Mouse (Mus musculus) liver, embryonic 11.5 days (tissue): ENCODE measurements around the gene Slc9a1. TPM values are rescaled to one million over a fixed set of nuclear protein-coding genes. Genes with fewer than 3 reads are reported as not detected.

Experiments
- ATAC-seq: fragments of 200-750 bp; cut with Nextera tagmentation; replicated peaks from 2 replicates; pipeline ENCODE4 v1.8.0; 2017; ENCODE audit warnings: moderate number of reproducible peaks, mild to moderate bottlenecking, moderate TSS enrichment, moderate library complexity; ENCODE audit not compliant: low FRiP score
- DNase-seq: peaks from one replicate; pipeline ENCODE4 v3.0.0-alpha.2; 2017; ENCODE audit warnings: low spot score
- H3K27ac ChIP-seq: fragments of 300-500 bp; sonication (generic); 2 replicates; pipeline ENCODE4 v1.5.1; 2014; ENCODE audit warnings: mild to moderate bottlenecking, low read depth, low read length, control low read depth
- H3K27me3 ChIP-seq: fragments of 300-500 bp; sonication (generic); replicated peaks from 2 replicates; pipeline ENCODE4 v1.6.1; 2014; ENCODE audit warnings: low read length, mixed read lengths; ENCODE audit not compliant: control insufficient read depth, insufficient read depth
- H3K36me3 ChIP-seq: fragments of 300-500 bp; sonication (generic); 2 replicates; pipeline ENCODE4 v1.6.1; 2014; ENCODE audit warnings: mild to moderate bottlenecking, low read length, moderate library complexity, mixed read lengths; ENCODE audit not compliant: control insufficient read depth, insufficient read depth
- H3K4me1 ChIP-seq: fragments of 300-500 bp; sonication (generic); replicated peaks from 2 replicates; pipeline ENCODE4 v1.6.1; 2014; ENCODE audit warnings: low read length, mixed read lengths; ENCODE audit not compliant: control insufficient read depth, insufficient read depth
- H3K4me2 ChIP-seq: fragments of 300-500 bp; sonication (generic); 2 replicates; pipeline ENCODE4 v1.6.1; 2014; ENCODE audit warnings: mild to moderate bottlenecking, control low read depth, moderate library complexity
- H3K4me3 ChIP-seq: fragments of 300-500 bp; sonication (generic); 2 replicates; pipeline ENCODE4 v1.5.1; 2014; ENCODE audit warnings: low read depth, low read length, control low read depth
- H3K9ac ChIP-seq: fragments of 300-500 bp; sonication (generic); 2 replicates; pipeline ENCODE4 v1.6.1; 2014; ENCODE audit warnings: low read depth, low read length, control low read depth
- H3K9me3 ChIP-seq: fragments of 300-500 bp; sonication (generic); 2 replicates; pipeline ENCODE4 v1.6.1; 2016; ENCODE audit warnings: low read length, inconsistent platforms, mixed read lengths; ENCODE audit not compliant: control insufficient read depth
- WGBS: fragments of 180-500 bp; shearing (Covaris S2); extraction: QIAGEN DNeasy Blood & Tissue Kit; methylation state at CpG from one replicate; pipeline ENCODE4 v1.1.7; 2014; 5-methylcytosine and 5-hydroxymethylcytosine counted together
- polyA plus RNA-seq: library from polyadenylated mRNA; unstranded; fragments of >200 nt; fragmentation: Nextera tagmentation; extraction: Ambion mirVana; gene quantifications from 2 replicates; pipeline ENCODE4 v1.2.1, GENCODE M21; 2014

Gene Slc9a1
- polyA plus RNA-seq, 1 experiment from 2014 or later: 6.9 TPM

- ATAC-seq (no peak), DNase-seq (no peak)
Observed at GRCm38 (mm10) chr4:133443085-133443484, 73.6 kb downstream of the Slc9a1 start.

GRCm38 (mm10) chr4:133445727-133446126 is 76.2 kb downstream of the Slc9a1 start:
- Histone ChIP-seq H3K9me3 (no peaks in the 10 kb centered on the region), H3K9ac (no peak overlapping the region), H3K4me2 (no peak overlapping the region), H3K36me3 (no peaks in the 10 kb centered on the region), H3K4me1 (peaks cover 5% of the 10 kb centered on the region), H3K27me3 (peaks cover 14% of the 10 kb centered on the region), H3K27ac (no peak overlapping the region), H3K4me3 (no peak overlapping the region)
- DNase-seq (no peak), ATAC-seq (no peak)
- WGBS: 74% methylated on average over 5 of the region's 5 CpGs

More at GRCm38 (mm10) chr4:133443085-133443484, 73.6 kb downstream of the Slc9a1 start:
- no peak overlapping the region for H3K4me3 ChIP-seq
- H3K4me1 ChIP-seq: peaks cover 14% of the 10 kb centered on the region
- 72% methylated on average over 5 of the region's 5 CpGs for WGBS
- no peak overlapping the region for H3K27ac ChIP-seq
- no peaks in the 10 kb centered on the region for H3K9me3 ChIP-seq
- H3K27me3 ChIP-seq: peaks cover 17% of the 10 kb centered on the region
- H3K9ac ChIP-seq: no peak overlapping the region
- H3K4me2 ChIP-seq: no peak overlapping the region
- H3K36me3 ChIP-seq: no peaks in the 10 kb centered on the region

GRCm38 (mm10) chr4:133447366-133447765 is 77.9 kb downstream of the Slc9a1 start:
- Histone ChIP-seq H3K27me3 (peaks cover 14% of the 10 kb centered on the region), H3K4me1 (0 out of 2 replicates have a peak, but pooled peaks cover 2% of the 10 kb centered on the region), H3K27ac (no peak overlapping the region), H3K9ac (no peak overlapping the region), H3K4me3 (no peak overlapping the region), H3K9me3 (no peaks in the 10 kb centered on the region), H3K36me3 (no peaks in the 10 kb centered on the region), H3K4me2 (no peak overlapping the region)
- no peak for DNase-seq
- ATAC-seq: no peak
- 52% methylated on average over 5 of the region's 5 CpGs for WGBS

- H3K36me3 ChIP-seq: no peaks in the 10 kb centered on the region
- no peak overlapping the region for H3K27ac ChIP-seq
- 75% methylated on average over 11 of the region's 11 CpGs for WGBS
- H3K4me2 ChIP-seq: no peak overlapping the region
- no peak overlapping the region for H3K9ac ChIP-seq
- peaks cover 14% of the 10 kb centered on the region for H3K27me3 ChIP-seq
- 0 out of 2 replicates have a peak, but pooled peaks cover 2% of the 10 kb centered on the region for H3K4me1 ChIP-seq
- ATAC-seq: no peak
- DNase-seq: no peak
- H3K4me3 ChIP-seq: no peak overlapping the region
- no peaks in the 10 kb centered on the region for H3K9me3 ChIP-seq
Observed at GRCm38 (mm10) chr4:133447967-133448366, 78.5 kb downstream of the Slc9a1 start.

- Histone ChIP-seq H3K4me1 (0 out of 2 replicates have a peak, but pooled peaks cover 2% of the 10 kb centered on the region), H3K9me3 (no peaks in the 10 kb centered on the region), H3K9ac (no peak overlapping the region), H3K27me3 (peaks cover 11% of the 10 kb centered on the region), H3K4me2 (no peak overlapping the region), H3K36me3 (no peaks in the 10 kb centered on the region), H3K27ac (no peak overlapping the region), H3K4me3 (no peak overlapping the region)
- WGBS: 61% methylated on average over 8 of the region's 8 CpGs
- no peak for DNase-seq
- no peak for ATAC-seq
Observed at GRCm38 (mm10) chr4:133448708-133449388, 79.3 kb downstream of the Slc9a1 start.

- H3K36me3 ChIP-seq: no peaks in the 10 kb centered on the region
- H3K27me3 ChIP-seq: peaks cover 11% of the 10 kb centered on the region
- H3K4me3 ChIP-seq: no peak overlapping the region
- no peak for DNase-seq
- H3K9ac ChIP-seq: no peak overlapping the region
- no peak for ATAC-seq
- H3K9me3 ChIP-seq: no peaks in the 10 kb centered on the region
- no peak overlapping the region for H3K27ac ChIP-seq
- H3K4me2 ChIP-seq: no peak overlapping the region
- H3K4me1 ChIP-seq: 0 out of 2 replicates have a peak, but pooled peaks cover 2% of the 10 kb centered on the region
- WGBS: 19% methylated on average over 13 of the region's 13 CpGs
Observed at GRCm38 (mm10) chr4:133449726-133450125, 80.2 kb downstream of the Slc9a1 start.

- Histone ChIP-seq H3K4me1 (0 out of 2 replicates have a peak, but pooled peaks cover 2% of the 10 kb centered on the region), H3K9ac (no peak overlapping the region), H3K9me3 (no peaks in the 10 kb centered on the region), H3K4me3 (no peak overlapping the region), H3K27ac (no peak overlapping the region), H3K4me2 (no peak overlapping the region), H3K27me3 (peaks cover 11% of the 10 kb centered on the region), H3K36me3 (no peaks in the 10 kb centered on the region)
- no peak for ATAC-seq
- 6% methylated on average over 10 of the region's 10 CpGs for WGBS
- peak; percentile 83 for DNase-seq
Observed at GRCm38 (mm10) chr4:133451536-133451935, 82.0 kb downstream of the Slc9a1 start.

- no peak overlapping the region for H3K27ac ChIP-seq
- H3K4me2 ChIP-seq: no peak overlapping the region
- H3K9me3 ChIP-seq: no peaks in the 10 kb centered on the region
- no peak for DNase-seq
- peaks cover 11% of the 10 kb centered on the region for H3K27me3 ChIP-seq
- no peak overlapping the region for H3K9ac ChIP-seq
- no peak overlapping the region for H3K4me3 ChIP-seq
- ATAC-seq: no peak
- WGBS: 58% methylated on average over 7 of the region's 7 CpGs
- 0 out of 2 replicates have a peak, but pooled peaks cover 5% of the 10 kb centered on the region for H3K4me1 ChIP-seq
- no peaks in the 10 kb centered on the region for H3K36me3 ChIP-seq
Observed at GRCm38 (mm10) chr4:133452433-133452832, 82.9 kb downstream of the Slc9a1 start.

GRCm38 (mm10) chr4:133458044-133458443 is 88.5 kb downstream of the Slc9a1 start:
- no peaks in the 10 kb centered on the region for H3K36me3 ChIP-seq
- H3K4me1 ChIP-seq: peaks cover 7% of the 10 kb centered on the region
- no peak overlapping the region for H3K27ac ChIP-seq
- ATAC-seq (no peak), DNase-seq (no peak)
- no peaks in the 10 kb centered on the region for H3K27me3 ChIP-seq
- no peak overlapping the region for H3K4me3 ChIP-seq
- 54% methylated on average over 3 of the region's 3 CpGs for WGBS
- H3K4me2 ChIP-seq: no peak overlapping the region
- H3K9ac ChIP-seq: no peak overlapping the region
- H3K9me3 ChIP-seq: no peaks in the 10 kb centered on the region
